In genomic region chr7:139248615-139249405, GRCm38 (mm10) we compare ENCODE assay signal across 8 mouse cellular contexts. TPM values are rescaled to one million over a fixed set of nuclear protein-coding genes. Genes with fewer than 3 reads are reported as not detected.
DNase-seq lines count a peak whose midpoint lies in the region; ATAC-seq and TF ChIP-seq lines count a peak whose summit lies in the region.

No protein-coding gene starts in this region.

- H3K4me2 ChIP-seq in kidney, postnatal 0 days (ENCODE audit: low read length): peak overlapping the region; percentile 91
- peak overlapping the region; percentile 83 for H3K4me2 ChIP-seq in heart, embryonic 13.5 days
- peak overlapping the region; percentile 82 for H3K4me2 ChIP-seq in liver, embryonic 12.5 days
- H3K4me2 ChIP-seq in neural tube, embryonic 15.5 days: peak overlapping the region; percentile 98

- no peak; the same call in 1 of the 2 replicates for ATAC-seq in kidney, postnatal 0 days (replicated peaks; ENCODE audit: low FRiP score, low read depth)
- ATAC-seq in CD4-positive, CD25-positive, alpha-beta regulatory T cell, adult 4 months: peak; percentile 41
- no peak for ATAC-seq in heart, embryonic 13.5 days (ENCODE audit: extremely low read depth, insufficient number of reproducible peaks, low FRiP score, low TSS enrichment)
- ATAC-seq in liver, embryonic 12.5 days: no peak
- ATAC-seq in neural tube, embryonic 15.5 days (ENCODE audit: low FRiP score): peak; percentile 1

- no peaks in the 10 kb centered on the region for H3K9me3 ChIP-seq in kidney, postnatal 0 days (replicated peaks; ENCODE audit: low read length)
- no peaks in the 10 kb centered on the region for H3K9me3 ChIP-seq in heart, embryonic 13.5 days
- H3K9me3 ChIP-seq in liver, embryonic 12.5 days (replicated peaks): no peaks in the 10 kb centered on the region
- no peaks in the 10 kb centered on the region for H3K9me3 ChIP-seq in neural tube, embryonic 15.5 days (replicated peaks)

- no peaks in the 10 kb centered on the region for H3K36me3 ChIP-seq in kidney, postnatal 0 days (ENCODE audit: insufficient read depth, low read length)
- no peaks in the 10 kb centered on the region for H3K36me3 ChIP-seq in heart, embryonic 13.5 days
- no peaks in the 10 kb centered on the region for H3K36me3 ChIP-seq in liver, embryonic 12.5 days
- no peaks in the 10 kb centered on the region for H3K36me3 ChIP-seq in neural tube, embryonic 15.5 days

- DNase-seq in kidney, postnatal 0 days (ENCODE audit: low spot score): peak; percentile 50
- no peak for DNase-seq in kidney, postnatal 14 days
- DNase-seq in adrenal gland, postnatal 36 days: peak; percentile 30 to 65
- no peak for DNase-seq in left cerebral cortex, postnatal 4 days

- under 1% methylated on average over 42 of the region's 45 CpGs for WGBS in kidney, postnatal 0 days
- 2% methylated on average over 45 of the region's 45 CpGs for WGBS in heart, embryonic 13.5 days
- WGBS in liver, embryonic 12.5 days (ENCODE audit: insufficient replicate concordance): 3% methylated on average over 45 of the region's 45 CpGs
- 1% methylated on average over 45 of the region's 45 CpGs for WGBS in neural tube, embryonic 15.5 days

- H3K4me1 ChIP-seq in kidney, postnatal 0 days (replicated peaks; ENCODE audit: insufficient read depth, low read length): peaks cover 38% of the 10 kb centered on the region
- H3K4me1 ChIP-seq in heart, embryonic 13.5 days: peaks cover 81% of the 10 kb centered on the region
- peaks cover 72% of the 10 kb centered on the region for H3K4me1 ChIP-seq in liver, embryonic 12.5 days
- peaks cover 58% of the 10 kb centered on the region for H3K4me1 ChIP-seq in neural tube, embryonic 15.5 days

- intact Hi-C loops in left cerebral cortex, postnatal 4 days (cut with DNase I): no loop called here

- peak overlapping the region; percentile 84 for H3K27ac ChIP-seq in kidney, postnatal 0 days
- peak overlapping the region; percentile 83 for H3K27ac ChIP-seq in heart, embryonic 13.5 days (replicated peaks)
- H3K27ac ChIP-seq in liver, embryonic 12.5 days: 0 out of 2 replicates have a peak overlapping the region, but pooled peaks have one; percentile 59
- peak overlapping the region; percentile 68 for H3K27ac ChIP-seq in neural tube, embryonic 15.5 days (replicated peaks)

- no peak for TF ChIP-seq CTCF in kidney, postnatal 0 days (IDR thresholded peaks at IDR 0.05; ENCODE audit: low read depth)

- peak overlapping the region; percentile 66 for H3K4me3 ChIP-seq in kidney, postnatal 0 days (replicated peaks; ENCODE audit: low read depth, low read length)
- peak overlapping the region; percentile 65 for H3K4me3 ChIP-seq in heart, embryonic 13.5 days
- peak overlapping the region; percentile 64 for H3K4me3 ChIP-seq in liver, embryonic 12.5 days
- H3K4me3 ChIP-seq in neural tube, embryonic 15.5 days (replicated peaks): peak overlapping the region; percentile 71

- H3K9ac ChIP-seq in kidney, postnatal 0 days (ENCODE audit: low read depth, low read length): peak overlapping the region; percentile 70
- H3K9ac ChIP-seq in heart, embryonic 13.5 days: peak overlapping the region; percentile 92
- peak overlapping the region; percentile 64 for H3K9ac ChIP-seq in liver, embryonic 12.5 days
- peak overlapping the region; percentile 76 for H3K9ac ChIP-seq in neural tube, embryonic 15.5 days (replicated peaks)

- no peaks in the 10 kb centered on the region for H3K27me3 ChIP-seq in kidney, postnatal 0 days (ENCODE audit: insufficient read depth, low read length)
- H3K27me3 ChIP-seq in heart, embryonic 13.5 days (replicated peaks): no peaks in the 10 kb centered on the region
- peaks cover 55% of the 10 kb centered on the region for H3K27me3 ChIP-seq in liver, embryonic 12.5 days (replicated peaks)
- peaks cover 14% of the 10 kb centered on the region for H3K27me3 ChIP-seq in neural tube, embryonic 15.5 days (replicated peaks)

RNA-seq across cellular contexts. Expression of gene Pwwp2b, which starts 0.5 kb away (rescaled TPM):
- 9.4 and 10.2 TPM in 2 replicates for polyA plus RNA-seq in kidney, postnatal 0 days (2015; fragmentation: Nextera tagmentation; extraction: Ambion mirVana)
- 1 to 10 TPM; 2.0 to 5.6 TPM for polyA plus RNA-seq in CD4-positive, CD25-positive, alpha-beta regulatory T cell, adult 4 months (2017; shearing (Covaris generic))
- 10 to 100 TPM in 1 of 2 experiments, 1 to 10 TPM in 1; 9.8 to 15.6 TPM for total RNA-seq in adrenal gland, postnatal 36 days (2021)
- 7.3 and 8.0 TPM in 2 replicates for polyA plus RNA-seq in heart, embryonic 13.5 days (2015; fragmentation: Nextera tagmentation; extraction: Ambion mirVana)
- 2.3 and 2.7 TPM in 2 replicates for polyA plus RNA-seq in liver, embryonic 12.5 days (2016; fragmentation: Nextera tagmentation; extraction: Ambion mirVana)
- polyA plus RNA-seq in neural tube, embryonic 15.5 days (2015; fragmentation: Nextera tagmentation; extraction: Ambion mirVana): 5.8 and 8.4 TPM in 2 replicates
- 1 to 10 TPM; 6.2 to 6.7 TPM for total RNA-seq in left cerebral cortex, postnatal 4 days (2021)

RNA-seq across cellular contexts. Expression of gene Stk32c, which starts 35.7 kb away (rescaled TPM):
- polyA plus RNA-seq in kidney, postnatal 0 days (2015; fragmentation: Nextera tagmentation; extraction: Ambion mirVana): 0.19 and 0.25 TPM in 2 replicates
- polyA plus RNA-seq in CD4-positive, CD25-positive, alpha-beta regulatory T cell, adult 4 months (2017; shearing (Covaris generic)): under 1 TPM in 1 of 2 experiments, not detected in 1; 0.43 TPM
- 1 to 10 TPM; 3.3 to 3.9 TPM for total RNA-seq in adrenal gland, postnatal 36 days (2021)
- 0.11 TPM in 1 of 2 replicates, not detected in the other for polyA plus RNA-seq in heart, embryonic 13.5 days (2015; fragmentation: Nextera tagmentation; extraction: Ambion mirVana)
- not detected in 2 replicates for polyA plus RNA-seq in liver, embryonic 12.5 days (2016; fragmentation: Nextera tagmentation; extraction: Ambion mirVana)
- polyA plus RNA-seq in neural tube, embryonic 15.5 days (2015; fragmentation: Nextera tagmentation; extraction: Ambion mirVana): 2.5 TPM in 2 replicates
- 10 to 100 TPM; 53.9 to 59.5 TPM for total RNA-seq in left cerebral cortex, postnatal 4 days (2021)

RNA-seq across cellular contexts. Expression of gene Lrrc27, which starts 36.0 kb away (rescaled TPM):
- 2.1 and 4.1 TPM in 2 replicates for polyA plus RNA-seq in kidney, postnatal 0 days (2015; fragmentation: Nextera tagmentation; extraction: Ambion mirVana)
- polyA plus RNA-seq in CD4-positive, CD25-positive, alpha-beta regulatory T cell, adult 4 months (2017; shearing (Covaris generic)): 1 to 10 TPM; 4.4 to 4.8 TPM
- total RNA-seq in adrenal gland, postnatal 36 days (2021): 1 to 10 TPM; 6.9 to 8.1 TPM
- polyA plus RNA-seq in heart, embryonic 13.5 days (2015; fragmentation: Nextera tagmentation; extraction: Ambion mirVana): 2.3 and 3.3 TPM in 2 replicates
- polyA plus RNA-seq in liver, embryonic 12.5 days (2016; fragmentation: Nextera tagmentation; extraction: Ambion mirVana): 0.52 and 0.80 TPM in 2 replicates
- polyA plus RNA-seq in neural tube, embryonic 15.5 days (2015; fragmentation: Nextera tagmentation; extraction: Ambion mirVana): 4.4 and 5.1 TPM in 2 replicates
- 1 to 10 TPM; 5.4 to 6.5 TPM for total RNA-seq in left cerebral cortex, postnatal 4 days (2021)

Comparison
In these comparisons a context has a peak if more than half of its experiments do, and no peak if none do; other contexts are left out.
1. DNase-seq: peak in kidney, postnatal 0 days (single experiment) and adrenal gland, postnatal 36 days (2 of 2); none in kidney, postnatal 14 days (single experiment) and left cerebral cortex, postnatal 4 days (single experiment).
2. ATAC-seq: peak in CD4-positive, CD25-positive, alpha-beta regulatory T cell, adult 4 months (single experiment) and neural tube, embryonic 15.5 days (single experiment); none in kidney, postnatal 0 days (single experiment), heart, embryonic 13.5 days (single experiment) and liver, embryonic 12.5 days (single experiment).
3. Peak in every context shown above with its lines, with median percentiles within 50 percentile points of each other: H3K27ac ChIP-seq, H3K4me2 ChIP-seq, H3K4me3 ChIP-seq and H3K9ac ChIP-seq.